Mouse (Mus musculus) myocyte (in vitro differentiated cells): ENCODE data around the gene Zbtb38.

Source experiments
- CEBPB ChIP-seq: IDR thresholded peaks from 2 replicates; pipeline ENCODE4 v1.6.1; 2011; ENCODE audit warnings: mild to moderate bottlenecking, moderate library complexity; ENCODE audit not compliant: poor library complexity, insufficient read depth, severe bottlenecking
- E2F4 ChIP-seq: IDR thresholded peaks from one replicate; pipeline ENCODE4 v1.6.1; 2011; ENCODE audit warnings: mild to moderate bottlenecking, control low read depth, moderate library complexity; ENCODE audit not compliant: insufficient read depth
- MAX ChIP-seq: IDR thresholded peaks from one replicate; pipeline ENCODE4 v1.6.1; 2011; ENCODE audit warnings: low read depth, mild to moderate bottlenecking, control low read depth
- MYOD1 ChIP-seq, 3 experiments: IDR thresholded peaks; one replicate each; pipeline ENCODE4 v1.6.1; 2011; ENCODE audit warnings: control low read depth in 2 of 3, low read depth in 2 of 3, mild to moderate bottlenecking in 2 of 3, moderate library complexity in 1 of 3; ENCODE audit not compliant: insufficient read length in 2 of 3, control insufficient read depth in 1 of 3
- MYOG ChIP-seq, 3 experiments: IDR thresholded peaks; one replicate each; pipeline ENCODE4 v1.6.1; 2011; ENCODE audit warnings: control low read depth in 2 of 3, low read depth in 2 of 3, mild to moderate bottlenecking in 2 of 3; ENCODE audit not compliant: insufficient read length in 2 of 3, control insufficient read depth in 1 of 3, insufficient read depth in 1 of 3
- POLR2A ChIP-seq: IDR thresholded peaks from one replicate; pipeline ENCODE4 v1.6.1; 2011; ENCODE audit warnings: low read depth, mild to moderate bottlenecking, control low read depth, moderate library complexity; ENCODE audit not compliant: insufficient read length
- POLR2AphosphoS2 ChIP-seq: IDR thresholded peaks from one replicate; pipeline ENCODE4 v1.6.1; 2011; ENCODE audit warnings: low read depth, control low read depth; ENCODE audit not compliant: insufficient read length
- REST ChIP-seq: IDR thresholded peaks from one replicate; pipeline ENCODE4 v1.6.1; 2011; ENCODE audit warnings: mild to moderate bottlenecking, control low read depth, moderate library complexity; ENCODE audit not compliant: insufficient read depth, insufficient read length
- SRF ChIP-seq: IDR thresholded peaks from one replicate; pipeline ENCODE4 v1.6.1; 2011; ENCODE audit warnings: low read depth; ENCODE audit not compliant: control insufficient read depth, insufficient read length
- TCF12 ChIP-seq: IDR thresholded peaks from one replicate; pipeline ENCODE4 v1.6.1; 2011; ENCODE audit warnings: mild to moderate bottlenecking, control low read depth; ENCODE audit not compliant: poor library complexity, insufficient read depth, severe bottlenecking
- TCF3 ChIP-seq: IDR thresholded peaks from one replicate; pipeline ENCODE4 v1.6.1; 2011; ENCODE audit warnings: low read depth, control low read depth; ENCODE audit not compliant: insufficient read length
- USF1 ChIP-seq: IDR thresholded peaks from one replicate; pipeline ENCODE4 v1.6.1; 2011; ENCODE audit warnings: low read depth, mild to moderate bottlenecking, control low read depth, moderate library complexity

GRCm38 (mm10) chr9:96756638-96757435, 4.2 kb upstream of the Zbtb38 start:
- TF ChIP-seq POLR2AphosphoS2 (no peak), USF1 (peak; percentile 5), POLR2A (no peak), E2F4 (no peak), TCF12 (no peak), CEBPB (0 out of 2 replicates have a peak, but pooled peaks have one; percentile 3), REST (no peak), MAX (no peak), TCF3 (no peak), MYOG (IDR thresholded peaks at IDR 0.05; ENCODE audit: control insufficient read depth in 1 of 3, insufficient read depth in 1 of 3, insufficient read length in 2 of 3, low read depth in 2 of 3) (no peak), MYOD1 (IDR thresholded peaks at IDR 0.05; ENCODE audit: control insufficient read depth in 1 of 3, insufficient read length in 2 of 3, low read depth in 2 of 3) (no peak), SRF (no peak)
